Mouse (Mus musculus): Measurements from ENCODE around the gene Gbf1. TPM values are rescaled to one million over a fixed set of nuclear protein-coding genes. Genes with fewer than 3 reads are reported as not detected.

Gbf1 gene
- polyA plus RNA-seq, 1 experiment: 61.8 TPM

DNA sequence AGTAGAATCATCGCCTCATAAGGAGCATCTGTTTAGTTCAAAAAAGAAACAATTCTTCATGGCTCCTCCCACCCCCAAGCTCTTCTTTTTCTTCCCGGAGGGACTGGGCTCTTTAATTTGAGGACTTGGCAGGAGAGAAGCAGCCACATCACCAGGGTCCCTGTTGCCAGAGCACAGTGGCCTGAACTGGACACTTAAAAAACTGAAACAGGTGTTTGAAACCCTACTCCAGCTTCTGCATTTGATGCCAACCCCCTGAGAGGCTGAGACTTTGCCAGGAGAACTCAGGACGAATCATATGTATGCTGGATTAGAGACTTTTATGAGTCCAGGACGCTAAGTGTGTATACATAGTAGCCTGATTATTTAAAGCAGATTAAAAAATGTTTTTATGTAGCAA lies 73.2 kb downstream of the Gbf1 start:
- Histone ChIP-seq H3K4me3 (no peak overlapping the region), H3K27me3 (ENCODE audit: control insufficient read depth, insufficient read depth, insufficient read length) (no peaks in the 10 kb centered on the region), H3ac (ENCODE audit: control insufficient read depth, insufficient read length) (no peak overlapping the region), H3K4me2 (ENCODE audit: low read depth) (peak overlapping the region; percentile 50), H3K79me2 (ENCODE audit: control insufficient read depth, insufficient read depth) (peaks cover 14% of the 10 kb centered on the region), H3K36me3 (ENCODE audit: control insufficient read depth, insufficient read depth) (no peaks in the 10 kb centered on the region)
- TF ChIP-seq MAX (IDR thresholded peaks at IDR 0.05; ENCODE audit: low read depth): no peak
- TF ChIP-seq MYOD1 (IDR thresholded peaks at IDR 0.05; ENCODE audit: control insufficient read depth in 1 of 3, insufficient read length in 2 of 3, low read depth in 2 of 3): peak; percentile 66 to 72 (median 69)
- peak in 1 of 3 experiments; percentile 24 for TF ChIP-seq MYOG (IDR thresholded peaks at IDR 0.05; ENCODE audit: control insufficient read depth in 1 of 3, insufficient read depth in 1 of 3, insufficient read length in 2 of 3, low read depth in 2 of 3)
- peak; percentile 55 for TF ChIP-seq TCF12 (IDR thresholded peaks at IDR 0.05; ENCODE audit: insufficient read depth, poor library complexity, severe bottlenecking)

DNA sequence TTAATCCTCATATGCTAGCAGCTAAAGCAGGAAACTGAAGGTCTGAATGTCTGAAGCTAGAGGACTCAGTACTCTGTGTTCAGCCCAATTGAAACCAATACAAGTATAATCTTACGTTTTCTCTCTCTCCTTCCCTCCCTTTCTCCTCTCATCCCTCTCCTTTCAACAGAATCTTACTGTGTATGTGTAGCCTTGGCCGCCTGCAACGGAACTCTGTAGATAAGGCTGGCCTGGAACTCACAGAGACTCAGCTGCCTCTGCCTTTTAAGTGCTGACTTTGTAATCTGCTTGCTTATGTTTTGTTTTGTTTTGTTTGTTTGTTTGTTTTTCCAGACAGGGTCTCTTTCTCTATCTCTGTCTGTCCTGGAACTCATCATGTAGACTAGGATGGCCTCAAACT lies 74.0 kb downstream of the Gbf1 start:
- Histone ChIP-seq H3K4me2 (ENCODE audit: low read depth) (peak overlapping the region; percentile 50), H3K27me3 (ENCODE audit: control insufficient read depth, insufficient read depth, insufficient read length) (no peaks in the 10 kb centered on the region), H3K79me2 (ENCODE audit: control insufficient read depth, insufficient read depth) (peaks cover 15% of the 10 kb centered on the region), H3ac (ENCODE audit: control insufficient read depth, insufficient read length) (no peak overlapping the region), H3K36me3 (ENCODE audit: control insufficient read depth, insufficient read depth) (no peaks in the 10 kb centered on the region), H3K4me3 (no peak overlapping the region)
- TF ChIP-seq USF1 (IDR thresholded peaks at IDR 0.05; ENCODE audit: low read depth) (no peak), MYOG (IDR thresholded peaks at IDR 0.05; ENCODE audit: control insufficient read depth in 1 of 3, insufficient read depth in 1 of 3, insufficient read length in 2 of 3, low read depth in 2 of 3) (no peak), TCF3 (IDR thresholded peaks at IDR 0.05; ENCODE audit: insufficient read length, low read depth) (no peak)

DNA sequence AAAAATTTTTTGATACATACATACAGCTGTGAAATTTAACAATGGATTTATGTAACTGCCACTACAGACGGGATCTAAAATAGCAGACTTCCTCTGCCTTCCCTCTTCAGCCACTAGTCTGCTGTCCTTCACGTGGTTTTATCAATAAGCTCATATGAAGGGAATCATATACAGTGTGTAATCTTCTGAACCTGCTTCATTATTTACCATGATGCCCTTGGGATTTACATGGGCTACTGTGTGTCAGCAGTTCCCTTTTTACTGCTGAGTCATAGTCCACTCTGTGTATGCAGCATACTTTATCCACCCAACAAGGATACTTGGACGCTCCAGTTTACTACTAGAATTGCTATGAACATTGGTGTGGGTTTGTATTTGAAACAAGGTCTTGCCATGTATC lies 75.0 kb downstream of the Gbf1 start:
- H3K79me2 ChIP-seq (ENCODE audit: control insufficient read depth, insufficient read depth): peaks cover 15% of the 10 kb centered on the region
- H3K27me3 ChIP-seq (ENCODE audit: control insufficient read depth, insufficient read depth, insufficient read length): no peaks in the 10 kb centered on the region
- H3K36me3 ChIP-seq (ENCODE audit: control insufficient read depth, insufficient read depth): no peaks in the 10 kb centered on the region
- no peak overlapping the region for H3K4me2 ChIP-seq (ENCODE audit: low read depth)
- no peak for TF ChIP-seq CEBPB (IDR thresholded peaks at IDR 0.05; ENCODE audit: insufficient read depth, poor library complexity, severe bottlenecking)
- TF ChIP-seq E2F4 (IDR thresholded peaks at IDR 0.05; ENCODE audit: insufficient read depth): no peak
- peak; percentile 34 for TF ChIP-seq USF1 (IDR thresholded peaks at IDR 0.05; ENCODE audit: low read depth)
- H3ac ChIP-seq (ENCODE audit: control insufficient read depth, insufficient read length): no peak overlapping the region
- H3K4me3 ChIP-seq: no peak overlapping the region

DNA sequence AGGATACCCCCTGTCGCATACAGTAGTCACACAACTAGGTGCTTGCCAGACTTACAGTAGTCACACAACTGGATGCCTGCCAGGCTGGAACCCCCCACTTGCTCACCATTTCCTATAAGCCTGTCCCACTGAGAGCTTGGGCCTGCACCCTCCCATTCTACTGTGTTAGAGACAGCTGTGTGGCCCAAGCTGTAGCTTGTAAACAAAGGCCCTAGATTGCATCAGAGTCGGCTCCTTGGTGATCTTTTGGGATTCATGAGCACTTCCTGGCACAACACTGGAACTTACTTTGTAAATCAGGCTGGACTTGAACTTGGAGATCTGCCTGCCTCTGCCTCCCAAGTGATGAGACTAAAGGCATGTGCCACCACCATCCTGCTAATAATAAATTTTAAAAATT lies 82.1 kb downstream of the Gbf1 start:
- no peak overlapping the region for H3K4me3 ChIP-seq
- H3K79me2 ChIP-seq (ENCODE audit: control insufficient read depth, insufficient read depth): peaks cover 7% of the 10 kb centered on the region
- no peak overlapping the region for H3ac ChIP-seq (ENCODE audit: control insufficient read depth, insufficient read length)
- H3K27me3 ChIP-seq (ENCODE audit: control insufficient read depth, insufficient read depth, insufficient read length): no peaks in the 10 kb centered on the region
- TF ChIP-seq REST (IDR thresholded peaks at IDR 0.05; ENCODE audit: insufficient read depth, insufficient read length): no peak
- TF ChIP-seq USF1 (IDR thresholded peaks at IDR 0.05; ENCODE audit: low read depth): no peak
- TF ChIP-seq MAX (IDR thresholded peaks at IDR 0.05; ENCODE audit: low read depth): no peak
- TF ChIP-seq POLR2A (IDR thresholded peaks at IDR 0.05; ENCODE audit: insufficient read length, low read depth): no peak
- TF ChIP-seq MYOG (IDR thresholded peaks at IDR 0.05; ENCODE audit: control insufficient read depth in 1 of 3, insufficient read depth in 1 of 3, insufficient read length in 2 of 3, low read depth in 2 of 3): peak in 1 of 3 experiments; percentile 65
- TF ChIP-seq TCF12 (IDR thresholded peaks at IDR 0.05; ENCODE audit: insufficient read depth, poor library complexity, severe bottlenecking): no peak
- TF ChIP-seq POLR2AphosphoS2 (IDR thresholded peaks at IDR 0.05; ENCODE audit: insufficient read length, low read depth): no peak
- peak; percentile 51; the same call in 1 of the 2 replicates for TF ChIP-seq CEBPB (IDR thresholded peaks at IDR 0.05; ENCODE audit: insufficient read depth, poor library complexity, severe bottlenecking)
- no peak overlapping the region for H3K4me2 ChIP-seq (ENCODE audit: low read depth)
- H3K36me3 ChIP-seq (ENCODE audit: control insufficient read depth, insufficient read depth): peaks cover 5% of the 10 kb centered on the region

DNA sequence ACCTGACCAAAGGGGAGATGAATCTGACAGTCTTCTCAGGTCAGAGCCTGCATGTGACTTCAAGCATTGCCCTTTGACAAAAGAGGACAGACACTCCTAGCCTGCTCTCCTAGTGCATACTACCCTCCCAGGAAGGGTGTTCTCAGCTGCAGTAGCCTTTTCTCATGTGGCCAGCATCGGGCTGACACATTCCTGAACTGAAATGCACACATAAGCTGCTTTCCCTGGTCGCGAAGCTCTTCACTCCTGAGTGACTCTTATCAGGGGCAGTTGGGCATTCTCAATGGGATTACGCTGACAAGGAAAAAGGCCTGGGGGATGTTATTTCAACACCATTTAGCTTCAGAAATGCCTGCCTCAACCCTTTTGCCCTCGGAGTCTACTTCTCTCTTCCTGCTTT lies 84.3 kb downstream of the Gbf1 start:
- H3K4me2 ChIP-seq (ENCODE audit: low read depth): no peak overlapping the region
- H3K36me3 ChIP-seq (ENCODE audit: control insufficient read depth, insufficient read depth): peaks cover 5% of the 10 kb centered on the region
- no peaks in the 10 kb centered on the region for H3K27me3 ChIP-seq (ENCODE audit: control insufficient read depth, insufficient read depth, insufficient read length)
- TF ChIP-seq MAX (IDR thresholded peaks at IDR 0.05; ENCODE audit: low read depth): no peak
- no peak for TF ChIP-seq USF1 (IDR thresholded peaks at IDR 0.05; ENCODE audit: low read depth)
- TF ChIP-seq MYOD1 (IDR thresholded peaks at IDR 0.05; ENCODE audit: control insufficient read depth in 1 of 3, insufficient read length in 2 of 3, low read depth in 2 of 3): no peak
- TF ChIP-seq MYOG (IDR thresholded peaks at IDR 0.05; ENCODE audit: control insufficient read depth in 1 of 3, insufficient read depth in 1 of 3, insufficient read length in 2 of 3, low read depth in 2 of 3): no peak
- TF ChIP-seq SRF (IDR thresholded peaks at IDR 0.05; ENCODE audit: control insufficient read depth, insufficient read length, low read depth): no peak
- no peak for TF ChIP-seq E2F4 (IDR thresholded peaks at IDR 0.05; ENCODE audit: insufficient read depth)
- TF ChIP-seq TCF3 (IDR thresholded peaks at IDR 0.05; ENCODE audit: insufficient read length, low read depth): no peak
- TF ChIP-seq REST (IDR thresholded peaks at IDR 0.05; ENCODE audit: insufficient read depth, insufficient read length): no peak
- H3K4me3 ChIP-seq: no peak overlapping the region
- H3ac ChIP-seq (ENCODE audit: control insufficient read depth, insufficient read length): no peak overlapping the region
- H3K79me2 ChIP-seq (ENCODE audit: control insufficient read depth, insufficient read depth): no peaks in the 10 kb centered on the region

DNA sequence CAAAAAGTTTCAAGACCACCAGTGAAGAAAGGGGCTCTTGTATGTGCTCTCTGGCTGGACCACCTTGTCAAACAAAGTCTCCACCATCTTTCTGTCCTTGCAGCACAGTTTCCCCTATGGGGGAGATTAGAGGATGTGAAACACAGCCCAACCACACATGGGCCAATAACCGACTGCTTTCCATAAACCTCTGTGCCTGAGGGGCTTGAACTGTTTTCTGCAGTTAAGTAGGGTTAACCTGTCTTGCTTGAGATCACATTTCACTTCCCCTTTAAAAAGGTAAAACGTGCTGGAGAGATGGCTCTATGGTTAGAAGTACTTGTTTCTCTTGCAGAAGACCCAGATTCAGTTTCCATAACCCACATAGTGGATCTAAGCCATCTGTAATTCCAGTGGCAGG lies 87.9 kb downstream of the Gbf1 start:
- H3ac ChIP-seq (ENCODE audit: control insufficient read depth, insufficient read length): no peak overlapping the region
- no peak overlapping the region for H3K4me3 ChIP-seq
- H3K4me2 ChIP-seq (ENCODE audit: low read depth): no peak overlapping the region
- no peaks in the 10 kb centered on the region for H3K27me3 ChIP-seq (ENCODE audit: control insufficient read depth, insufficient read depth, insufficient read length)
- TF ChIP-seq TCF12 (IDR thresholded peaks at IDR 0.05; ENCODE audit: insufficient read depth, poor library complexity, severe bottlenecking): no peak
- no peak for TF ChIP-seq E2F4 (IDR thresholded peaks at IDR 0.05; ENCODE audit: insufficient read depth)
- no peak for TF ChIP-seq MYOD1 (IDR thresholded peaks at IDR 0.05; ENCODE audit: control insufficient read depth in 1 of 3, insufficient read length in 2 of 3, low read depth in 2 of 3)
- no peak for TF ChIP-seq SRF (IDR thresholded peaks at IDR 0.05; ENCODE audit: control insufficient read depth, insufficient read length, low read depth)
- TF ChIP-seq CEBPB (IDR thresholded peaks at IDR 0.05; ENCODE audit: insufficient read depth, poor library complexity, severe bottlenecking): no peak
- TF ChIP-seq MYOG (IDR thresholded peaks at IDR 0.05; ENCODE audit: control insufficient read depth in 1 of 3, insufficient read depth in 1 of 3, insufficient read length in 2 of 3, low read depth in 2 of 3): no peak
- TF ChIP-seq REST (IDR thresholded peaks at IDR 0.05; ENCODE audit: insufficient read depth, insufficient read length): no peak
- no peak for TF ChIP-seq POLR2AphosphoS2 (IDR thresholded peaks at IDR 0.05; ENCODE audit: insufficient read length, low read depth)
- no peak for TF ChIP-seq TCF3 (IDR thresholded peaks at IDR 0.05; ENCODE audit: insufficient read length, low read depth)
- TF ChIP-seq MAX (IDR thresholded peaks at IDR 0.05; ENCODE audit: low read depth): no peak
- no peak for TF ChIP-seq USF1 (IDR thresholded peaks at IDR 0.05; ENCODE audit: low read depth)
- no peak for TF ChIP-seq POLR2A (IDR thresholded peaks at IDR 0.05; ENCODE audit: insufficient read length, low read depth)
- peaks cover 5% of the 10 kb centered on the region for H3K36me3 ChIP-seq (ENCODE audit: control insufficient read depth, insufficient read depth)
- no peaks in the 10 kb centered on the region for H3K79me2 ChIP-seq (ENCODE audit: control insufficient read depth, insufficient read depth)
